Mouse (Mus musculus): ENCODE measurements around the gene Rap1gap2.

The Rap1gap2 gene

DNA sequence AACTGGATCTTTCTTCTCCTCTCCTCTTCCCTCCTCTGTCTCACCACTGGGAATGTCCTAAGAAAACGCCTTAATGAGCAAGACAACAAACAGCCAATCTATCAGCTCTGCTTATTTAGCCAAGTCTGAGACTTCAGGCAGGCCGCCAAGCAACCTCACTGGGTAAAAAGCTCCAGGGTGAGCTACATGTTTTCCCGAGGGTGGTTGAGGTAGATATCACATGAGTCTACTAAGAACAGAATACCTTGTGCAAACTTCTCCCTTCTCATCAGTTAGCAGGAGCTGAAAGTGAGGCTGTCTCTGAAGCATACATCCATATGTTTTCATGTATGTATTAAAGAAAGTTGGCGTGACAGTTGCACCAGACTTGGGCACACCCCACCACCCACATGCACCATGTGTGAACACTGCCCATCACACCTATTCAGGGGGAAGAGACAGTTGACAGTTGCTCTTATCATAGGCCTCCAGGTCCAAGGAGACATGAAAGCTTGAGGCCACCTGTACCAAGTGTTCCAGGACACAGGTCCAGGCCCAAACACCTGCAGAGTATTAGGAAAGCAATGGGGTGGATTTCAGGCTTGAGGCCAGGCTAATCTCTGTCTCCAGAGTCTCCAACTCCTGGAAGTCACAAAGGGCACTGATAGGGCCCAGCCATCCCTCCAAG, 35.8 kb downstream of the Rap1gap2 start:
- no peak for DNase-seq

DNA sequence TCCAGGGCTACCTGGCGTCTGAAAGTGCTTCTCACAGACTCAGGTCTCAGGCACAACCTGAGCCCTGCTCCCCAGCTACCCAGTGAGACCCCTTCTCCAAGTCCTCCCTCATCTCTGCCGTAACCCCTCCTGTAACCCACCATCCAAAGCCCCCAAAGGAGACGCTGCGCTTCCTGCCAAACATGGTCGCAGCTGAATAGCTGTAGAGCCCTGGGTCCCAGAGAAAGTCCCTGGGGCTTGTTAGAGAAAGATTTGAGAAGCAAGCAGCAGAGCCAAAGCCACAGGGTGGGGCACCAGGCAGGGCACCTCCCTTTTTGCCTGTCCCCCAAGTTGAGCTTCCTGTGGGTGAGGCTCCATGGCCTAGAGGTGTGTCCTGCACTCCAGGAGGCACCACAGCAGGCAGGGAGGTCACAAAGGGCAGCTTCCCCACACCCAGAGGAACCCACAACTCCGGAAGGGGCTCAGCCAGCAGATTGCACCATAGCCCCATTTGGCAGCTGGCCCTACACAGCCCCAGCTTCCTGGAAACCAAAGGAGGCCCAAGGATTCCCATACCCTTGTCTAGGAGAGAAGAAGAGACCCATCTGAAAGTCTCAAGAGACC, 38.2 kb downstream of the Rap1gap2 start:
- DNase-seq: no peak

- DNase-seq: no peak
These were observed 41.0 kb downstream of the Rap1gap2 start for GRCm38 (mm10) chr11:74569735-74570134.

DNA sequence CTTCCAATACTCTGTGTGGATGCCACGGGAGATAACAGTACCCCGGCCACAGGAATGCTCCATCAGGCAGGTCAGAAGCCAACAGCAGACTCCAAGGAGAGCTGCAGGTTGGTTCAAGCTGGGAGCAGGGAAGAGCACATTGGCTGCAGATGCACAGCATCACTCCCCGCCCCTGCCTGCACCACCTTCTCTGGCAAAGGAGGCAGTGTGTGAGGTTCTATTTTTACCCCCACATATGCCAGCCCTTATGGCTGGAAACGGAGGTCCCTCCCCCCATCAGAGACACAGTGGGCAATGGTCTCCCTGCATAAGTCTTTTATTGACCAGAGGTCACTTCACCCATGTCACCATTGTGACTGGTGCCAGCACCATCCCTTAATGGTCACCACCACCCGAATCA, 42.3 kb downstream of the Rap1gap2 start:
- DNase-seq: no peak

DNA sequence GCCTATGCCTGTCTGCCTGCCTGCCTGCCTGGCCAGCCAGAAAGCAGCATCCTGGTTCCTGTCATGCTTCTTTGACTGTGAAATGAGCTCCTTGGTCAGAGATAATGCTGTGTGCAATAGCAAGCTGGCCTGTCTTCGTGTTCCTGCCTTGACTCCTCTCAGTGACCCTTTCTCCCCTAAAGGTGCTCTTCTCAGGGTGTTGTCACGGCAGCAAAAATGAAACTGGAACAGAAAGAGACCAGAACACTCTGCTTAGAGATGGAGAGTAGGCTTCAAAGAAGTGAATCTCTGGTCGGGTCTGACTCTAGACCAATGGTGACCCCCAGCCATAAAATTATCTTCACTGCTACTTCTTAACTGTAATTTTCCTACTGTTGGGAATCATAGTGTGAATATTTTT, 42.7 kb downstream of the Rap1gap2 start:
- no peak for DNase-seq

GRCm38 (mm10) chr11:74566326-74566874, 44.3 kb downstream of the Rap1gap2 start:
- no peak for DNase-seq

DNA sequence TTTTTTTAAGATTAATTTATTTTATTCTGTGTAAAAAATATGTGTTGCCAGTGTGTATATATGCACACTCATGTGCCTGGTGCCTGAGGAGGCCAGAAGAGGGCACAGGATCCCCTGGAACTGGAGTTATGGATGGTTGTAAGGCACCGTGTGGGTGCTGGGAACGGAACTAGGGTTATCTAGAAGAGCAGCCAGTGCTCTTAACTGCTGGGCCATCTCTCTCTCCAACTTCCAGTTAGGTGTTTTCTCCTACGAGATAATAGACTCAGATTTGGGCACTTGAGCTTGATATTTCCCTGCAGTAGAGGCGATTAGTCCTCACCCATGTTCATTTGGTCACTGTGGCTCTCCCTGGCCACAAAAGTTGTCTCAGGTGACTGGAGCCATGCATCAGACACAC, 49.3 kb downstream of the Rap1gap2 start:
- no peak for DNase-seq

DNA sequence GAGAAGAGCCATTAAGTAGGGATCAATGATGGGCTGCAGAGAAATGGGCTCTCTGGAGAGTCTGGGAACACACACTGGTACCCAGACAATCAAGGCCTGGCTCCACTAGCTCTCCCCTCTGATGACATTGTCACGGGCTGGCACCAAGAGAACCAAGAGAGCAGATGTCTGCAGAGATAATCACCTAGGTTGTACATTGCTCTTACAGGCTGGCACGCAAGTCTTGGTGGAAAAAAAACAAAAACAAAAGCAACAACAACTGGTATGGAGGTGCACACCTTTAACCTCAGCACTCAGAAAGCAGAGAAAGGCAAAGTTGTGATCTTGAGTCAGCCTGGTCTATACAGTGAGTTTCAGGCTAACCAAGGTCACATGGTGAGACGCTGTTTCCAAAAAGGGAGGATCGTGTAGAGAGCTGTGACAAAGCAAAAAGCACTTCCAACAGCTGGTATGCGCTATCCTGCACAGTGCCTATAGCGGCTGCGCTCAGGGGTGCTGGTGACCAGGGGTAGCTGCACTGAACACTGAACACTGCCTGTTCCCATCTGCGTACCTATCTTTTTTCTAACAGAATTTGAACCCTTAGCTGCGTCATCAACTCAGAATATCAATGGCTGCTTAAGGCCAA, 50.0 kb downstream of the Rap1gap2 start:
- DNase-seq: no peak

DNA sequence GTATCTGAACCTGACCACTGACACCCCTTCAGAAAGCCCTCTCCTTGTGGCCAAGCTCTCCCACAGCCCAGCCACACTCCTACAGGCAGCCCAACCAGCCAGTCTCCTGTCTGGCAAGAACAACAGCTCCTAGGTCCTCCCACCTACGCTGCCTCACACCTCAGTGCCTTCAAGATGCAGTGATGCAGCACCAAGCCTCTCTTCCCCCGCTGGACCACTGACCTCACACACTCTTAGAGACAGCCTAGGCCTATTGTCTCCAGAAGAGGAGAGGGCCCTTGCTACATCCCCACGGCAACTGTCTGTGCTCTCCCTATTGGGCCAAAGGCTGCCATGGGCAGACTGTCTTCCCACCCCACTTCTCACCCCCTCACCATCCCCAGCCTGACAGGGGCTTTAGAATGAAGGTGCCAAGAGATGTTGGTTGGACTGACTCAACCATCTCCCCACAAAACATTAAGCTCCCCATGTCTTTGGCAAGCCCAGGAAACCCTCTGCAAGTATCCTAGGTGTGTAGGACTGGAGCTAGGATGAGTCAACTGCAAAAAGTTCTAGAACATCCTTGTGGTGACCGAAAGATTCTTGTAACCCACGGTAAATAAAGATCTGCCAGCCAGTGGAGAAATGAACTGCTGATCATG, 50.8 kb downstream of the Rap1gap2 start:
- no peak for DNase-seq

DNA sequence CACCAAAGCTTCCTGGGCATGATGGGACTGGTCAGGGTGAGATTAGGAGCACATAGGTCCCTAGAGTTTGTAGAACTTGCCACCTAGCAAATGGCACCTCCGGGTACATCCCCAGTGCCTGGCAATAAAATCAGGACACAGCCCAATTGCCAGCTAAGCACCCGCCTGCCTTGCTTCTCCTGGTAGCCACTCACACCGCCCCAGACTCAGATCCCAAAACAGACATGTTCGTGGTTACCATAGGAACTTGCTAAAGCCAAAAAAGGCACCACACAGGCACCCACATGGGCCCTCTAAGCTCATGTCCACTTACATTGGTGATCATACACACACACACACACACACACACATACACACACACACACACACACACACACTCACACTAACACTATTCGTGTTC, 51.8 kb downstream of the Rap1gap2 start:
- DNase-seq: no peak

GRCm38 (mm10) chr11:74557456-74558230, 53.1 kb downstream of the Rap1gap2 start:
- no peak for DNase-seq

DNA sequence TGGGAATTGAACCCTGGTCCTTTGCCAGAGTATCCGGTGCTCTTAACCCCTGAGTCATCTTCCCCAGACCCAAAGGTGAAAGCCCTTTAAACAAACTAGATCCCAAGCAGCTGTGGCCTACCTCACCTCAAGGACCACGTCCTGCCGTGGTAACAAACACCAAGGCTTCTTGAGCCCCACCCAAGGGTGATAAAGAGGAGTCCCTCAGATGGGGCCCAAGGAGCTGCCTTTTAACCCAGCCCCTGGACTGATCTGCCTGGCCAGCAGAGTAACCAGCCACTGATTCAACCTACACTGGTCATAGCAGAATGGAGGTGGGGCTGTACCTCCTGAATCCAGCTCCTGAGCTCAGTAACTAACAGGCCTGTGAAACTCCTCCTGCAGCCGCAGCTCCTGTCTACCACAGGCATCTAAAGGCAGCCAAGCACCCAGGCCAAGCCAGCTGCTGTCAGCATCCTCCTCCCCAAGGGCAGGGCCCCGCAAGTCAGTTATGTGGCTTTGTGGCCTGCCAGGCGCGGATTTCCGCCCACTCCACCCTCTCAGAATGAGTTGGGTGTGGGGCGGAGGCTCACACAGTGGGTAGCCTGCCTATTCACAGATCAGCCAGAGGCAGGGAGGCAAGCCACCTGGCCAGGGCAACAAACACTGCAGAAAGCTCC, 54.9 kb downstream of the Rap1gap2 start:
- DNase-seq: no peak

DNA sequence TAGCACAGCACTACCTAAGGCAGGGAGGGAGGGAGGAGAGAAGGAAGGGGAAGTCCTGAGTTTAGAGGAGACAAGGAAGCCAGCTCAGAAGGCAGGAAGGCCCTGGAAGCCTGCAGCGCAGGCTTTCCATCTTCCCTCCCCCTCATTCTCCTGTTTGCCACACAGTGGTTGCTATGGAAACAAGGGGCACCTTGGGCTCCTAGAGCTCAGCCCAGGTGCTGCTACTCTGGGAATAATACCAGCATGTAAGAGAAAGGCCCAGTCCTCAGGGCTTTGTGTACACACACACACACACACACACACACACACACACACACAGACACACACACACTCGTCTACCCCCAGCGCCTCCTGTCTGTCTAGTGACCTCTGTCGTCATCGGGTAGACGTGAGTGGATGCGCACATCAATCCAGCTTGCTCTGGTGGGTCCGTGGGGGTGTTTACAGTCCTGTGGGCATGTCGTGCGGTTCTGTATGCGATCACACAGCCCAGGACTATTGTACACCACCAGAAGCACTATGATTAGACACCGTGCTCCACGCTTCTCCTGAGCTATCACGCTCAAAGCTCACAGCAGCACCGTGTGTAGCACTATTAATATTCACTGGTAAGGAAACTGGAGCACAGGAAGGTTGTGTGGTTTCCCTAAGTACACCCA, 55.9 kb downstream of the Rap1gap2 start:
- DNase-seq: peak; percentile 53

DNA sequence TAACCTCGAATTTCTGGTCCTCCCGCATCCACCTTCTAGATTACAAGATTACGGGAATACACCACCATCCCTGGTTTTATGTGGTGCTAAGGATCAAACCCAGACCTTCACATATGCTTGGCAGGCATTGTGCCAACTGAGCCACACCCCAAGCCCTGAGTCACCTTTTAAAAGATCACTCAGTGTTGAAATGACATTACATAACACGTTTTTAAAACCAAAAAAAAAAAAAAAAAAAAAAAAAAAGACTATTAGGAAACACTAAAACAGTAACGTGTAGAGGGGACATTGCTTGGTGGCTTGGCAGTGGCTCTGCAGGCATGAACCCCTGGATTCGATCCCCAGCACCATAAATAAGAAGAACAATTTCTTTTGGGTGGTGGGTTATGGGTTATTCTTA, 59.1 kb downstream of the Rap1gap2 start:
- no peak for DNase-seq

DNA sequence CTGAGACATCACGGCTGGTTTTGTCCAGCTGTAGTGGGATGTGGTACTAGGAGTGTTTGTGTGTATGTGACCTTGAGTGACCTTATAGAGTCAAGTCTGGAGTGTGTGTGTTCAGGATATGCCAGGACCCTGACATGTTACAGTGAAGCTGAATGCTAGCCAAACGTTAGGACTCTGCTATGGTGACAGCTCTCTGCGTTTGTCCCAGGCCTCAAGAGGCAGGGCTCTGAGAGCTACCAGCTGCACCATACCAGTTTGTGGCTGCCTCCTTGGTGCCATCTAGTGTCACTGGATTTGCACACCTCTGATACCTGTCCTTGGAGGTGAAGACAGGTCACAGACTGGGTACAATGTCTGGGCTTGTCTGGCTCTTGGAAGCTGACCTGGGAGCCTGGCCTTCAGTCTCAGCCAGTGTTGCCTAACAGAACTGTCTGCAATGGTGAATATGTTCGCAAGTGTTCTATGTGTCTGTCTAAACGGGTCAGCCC, 60.1 kb downstream of the Rap1gap2 start:
- no peak for DNase-seq

- peak; percentile 75 for DNase-seq
These were observed 61.8 kb downstream of the Rap1gap2 start for GRCm38 (mm10) chr11:74548781-74549382.

DNA sequence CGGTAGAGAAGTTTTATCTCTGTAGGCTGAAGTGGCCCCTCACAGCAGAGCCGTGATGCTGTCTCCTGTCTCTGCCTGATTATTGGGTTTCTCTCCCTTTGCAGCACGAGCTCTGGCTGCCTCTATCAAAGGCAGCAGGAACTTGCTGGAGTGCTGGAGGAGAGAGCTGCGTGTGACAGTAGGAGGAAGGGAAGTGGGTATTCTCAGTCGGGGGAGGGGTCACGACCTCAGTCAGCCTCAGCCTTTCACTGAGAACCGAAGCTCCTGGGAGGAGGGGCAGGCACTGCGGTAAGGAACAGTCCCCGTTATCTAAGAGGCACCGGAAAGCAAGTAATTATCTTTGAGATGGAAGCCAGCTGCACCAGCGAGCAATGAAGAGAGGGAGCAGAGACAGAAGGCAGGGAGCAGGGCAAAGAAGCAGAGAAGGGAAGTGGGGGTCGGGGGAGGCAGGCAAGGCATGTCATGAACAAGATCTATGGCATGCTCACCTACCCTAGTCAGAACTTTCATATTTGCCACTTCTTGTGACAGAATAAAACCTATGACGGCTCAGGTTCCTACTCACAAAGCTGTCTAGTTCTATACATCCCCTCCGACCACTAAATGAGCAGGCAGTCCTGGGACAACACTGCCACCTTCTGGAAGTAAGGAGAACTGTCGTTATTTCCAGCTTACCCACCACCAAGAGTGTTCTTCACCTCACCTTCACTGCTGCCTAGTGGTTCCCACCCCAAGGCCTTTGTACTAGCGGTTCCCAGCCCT, 63.6 kb downstream of the Rap1gap2 start:
- DNase-seq: peak; percentile 84

- DNase-seq: peak; percentile 73
These were observed 64.5 kb downstream of the Rap1gap2 start for GRCm38 (mm10) chr11:74546165-74546564.

DNA sequence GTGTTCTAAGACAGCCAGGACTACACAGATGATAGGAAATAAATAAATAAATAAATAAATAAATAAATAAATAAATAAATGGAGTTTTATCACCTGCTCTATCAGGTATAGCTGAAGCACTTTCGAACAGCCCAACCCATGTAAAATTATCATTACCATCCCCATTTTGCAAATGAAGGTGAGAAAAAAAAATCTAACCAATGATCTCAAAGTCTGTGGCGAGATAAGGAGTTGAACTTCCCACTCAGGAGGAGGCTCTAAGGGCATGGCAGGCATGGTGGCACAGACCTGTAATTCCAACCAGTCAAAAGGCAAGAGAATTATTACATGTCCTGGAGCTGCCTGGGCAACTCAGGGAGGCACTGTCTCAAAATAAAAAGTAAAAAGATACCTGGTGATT, 65.2 kb downstream of the Rap1gap2 start:
- DNase-seq: no peak

- no peak for DNase-seq
These were observed 73.4 kb downstream of the Rap1gap2 start for GRCm38 (mm10) chr11:74537352-74537751.

Measured in retina, postnatal 1 day (tissue).